Mouse (Mus musculus) CD4-positive, CD25-positive, alpha-beta regulatory T cell (primary cell): ENCODE data around the gene Myl3. TPM values are rescaled to one million over a fixed set of nuclear protein-coding genes. Genes with fewer than 3 reads are reported as not detected.

Experiments used
- polyA plus RNA-seq: library from polyadenylated mRNA; unstranded; fragments of 100-300 nt; shearing (Covaris generic); gene quantifications from one replicate; pipeline ENCODE4 v1.2.1, GENCODE M21; 2017

The Myl3 gene
- polyA plus RNA-seq = not detected

GRCm38 (mm10) chr9:110741711-110742294 is at the start of gene Myl3:
Gene Myl3 (plus strand): TSS chr9:110741861.

GRCm38 (mm10) chr9:110746961-110747360 is 5.3 kb downstream of the Myl3 start, which contains the start of gene Pth1r:
Gene Pth1r (minus strand): TSS chr9:110747145.

GRCm38 (mm10) chr9:110797866-110798265 is 56.2 kb downstream of the Myl3 start, which contains the start of gene Prss42:
Gene Prss42 (plus strand): TSS chr9:110798166.

GRCm38 (mm10) chr9:110813789-110814188 is 72.1 kb downstream of the Myl3 start, which contains the start of gene Prss44:
Gene Prss44 (plus strand): TSS chr9:110813994.

Other genes with a start within 250 kb of the Myl3 start
- gene Setd2, start 209.3 kb upstream of the Myl3 start, polyA plus RNA-seq = 37.0 TPM
- gene Nradd, start 117.4 kb upstream of the Myl3 start, polyA plus RNA-seq = 1.9 TPM
- gene Nbeal2, start 87.7 kb upstream of the Myl3 start, polyA plus RNA-seq = 48.9 TPM
- 271 TPM for gene Ccdc12, start 85.4 kb upstream of the Myl3 start, polyA plus RNA-seq
- not detected for gene Pth1r, start 5.3 kb downstream of the Myl3 start, polyA plus RNA-seq
- gene Prss42, start 56.3 kb downstream of the Myl3 start, polyA plus RNA-seq = 0.11 TPM
- not detected for gene Prss44, start 72.1 kb downstream of the Myl3 start, polyA plus RNA-seq
- gene Prss43, start 84.8 kb downstream of the Myl3 start, polyA plus RNA-seq = not detected
- not detected for gene Prss45, start 92.7 kb downstream of the Myl3 start, polyA plus RNA-seq
- not detected for gene Prss46, start 102.6 kb downstream of the Myl3 start, polyA plus RNA-seq
- not detected for gene Prss50, start 116.1 kb downstream of the Myl3 start, polyA plus RNA-seq
- 36.7 TPM for gene Als2cl, start 138.0 kb downstream of the Myl3 start, polyA plus RNA-seq
- gene Tmie, start 138.3 kb downstream of the Myl3 start, polyA plus RNA-seq = 11.3 TPM
- 0.89 TPM for gene Fam240a, start 175.0 kb downstream of the Myl3 start, polyA plus RNA-seq
- gene Tdgf1, start 204.3 kb downstream of the Myl3 start, polyA plus RNA-seq = 2.3 TPM
- gene Lrrc2, start 209.7 kb downstream of the Myl3 start, polyA plus RNA-seq = 0.07 TPM
- gene Rtp3, start 248.7 kb downstream of the Myl3 start, polyA plus RNA-seq = not detected